19 mouse cellular contexts compared by ENCODE assay signal in the genomic region with DNA sequence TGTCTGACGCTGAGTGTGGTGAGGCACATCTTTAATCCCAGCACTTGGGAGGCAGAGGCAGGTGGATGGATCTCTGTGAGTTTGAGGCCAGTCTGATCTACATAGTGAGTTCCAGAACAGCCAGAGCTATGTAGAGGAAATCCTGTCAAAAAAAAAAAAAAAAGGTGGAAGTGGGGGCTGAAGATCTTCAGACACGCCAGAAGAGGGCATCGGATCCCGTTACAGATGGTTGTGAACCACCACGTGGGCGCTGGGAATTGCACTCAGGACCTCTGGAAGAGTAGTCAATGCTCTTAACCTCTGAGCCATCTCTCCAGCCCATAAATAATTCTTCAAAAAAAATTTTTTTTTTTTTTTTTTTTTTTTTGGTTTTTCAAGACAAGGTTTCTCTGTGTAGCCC. TPM values are rescaled to one million over a fixed set of nuclear protein-coding genes. Genes with fewer than 3 reads are reported as not detected.
"Had no signal": no experiment of that assay in that cellular context is flagged by ENCODE, and none has a peak within 500 bp of the region (broad histone marks: within the 10 kb centered on the region; RNA-seq: fewer than 3 reads in every experiment).

No protein-coding gene starts in this region.

RNA-seq across cellular contexts. Expression of a gene that starts 6.2 kb away (rescaled TPM):
- total RNA-seq: gastrocnemius, adult 2 months; gastrocnemius, postnatal 10 days; gastrocnemius, postnatal 25 days; gastrocnemius, postnatal 4 days; granulocyte monocyte progenitor cell, adult 5-6 weeks; heart, adult 18-20 months; heart, adult 8-10 months; heart, postnatal 10 days; heart, postnatal 25 days; heart, postnatal 4 days had no signal
- polyA plus RNA-seq: hindbrain, embryonic 14.5 days; hindbrain, embryonic 16.5 days; inflammation-experienced regulatory T-cells, adult 6 months; liver, adult 2 months; liver, embryonic 12.5 days had no signal

RNA-seq across cellular contexts. Expression of a gene that starts 30.6 kb away (rescaled TPM):
- total RNA-seq: granulocyte monocyte progenitor cell, adult 5-6 weeks; liver, adult 2 months had no signal
- polyA plus RNA-seq: heart, embryonic 10.5 days; kidney, adult 2 months; large intestine, adult 2 months; limb, embryonic 13.5 days; liver, adult 2 months; liver, embryonic 12.5 days had no signal
